Mouse (Mus musculus): ENCODE results near the gene Gng5. TPM values are rescaled to one million over a fixed set of nuclear protein-coding genes. Genes with fewer than 3 reads are reported as not detected.

The Gng5 gene
- polyA plus RNA-seq (2014; fragmentation: Nextera tagmentation; extraction: Ambion mirVana): 946 and 996 TPM in 2 replicates

DNA sequence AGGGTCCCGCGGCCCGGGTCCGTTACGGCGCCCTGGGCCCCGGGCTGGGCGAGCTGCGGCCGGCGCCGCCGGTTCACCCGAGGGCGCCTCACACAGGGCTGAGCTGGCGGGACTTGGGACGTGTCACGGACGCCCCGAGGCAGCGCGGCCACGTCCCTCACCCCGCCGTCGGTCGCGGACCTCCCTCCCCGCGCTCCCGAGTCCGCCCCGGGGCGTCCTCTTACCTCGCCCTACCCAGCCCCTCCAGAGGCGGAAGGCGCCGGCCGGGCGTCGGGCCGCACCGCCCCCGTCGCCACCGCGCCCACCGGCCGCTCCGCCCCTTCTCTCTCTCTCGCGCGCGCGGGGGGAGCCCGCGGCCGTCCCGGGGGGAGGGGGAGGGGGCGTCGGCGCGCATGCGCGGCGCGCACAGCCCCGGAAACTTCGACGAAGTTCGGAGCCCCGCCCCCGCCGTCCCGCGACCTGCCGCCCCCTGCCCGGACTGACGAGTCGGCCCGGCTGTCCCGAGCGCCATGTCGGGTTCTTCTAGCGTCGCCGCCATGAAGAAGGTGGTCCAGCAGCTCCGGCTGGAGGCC, at the start of gene Gng5, which contains the start of gene Spata1:
Gene Gng5 (plus strand): TSS at position 377 of the 572 bp plus-strand sequence.
Gene Spata1 (minus strand): TSS at position 323 of the 572 bp plus-strand sequence.
- peak within 1 kb of the TSS; percentile 94 for H3K4me3 ChIP-seq (ENCODE audit: low read depth, low read length)
- no peaks in the 10 kb centered on the region for H3K27me3 ChIP-seq (ENCODE audit: control insufficient read depth, insufficient read depth, low read length)
- H3K4me1 ChIP-seq (ENCODE audit: control insufficient read depth, insufficient read depth, low read length): peaks cover 18% of the 10 kb centered on the region; the same call in 1 of the 2 replicates
- ATAC-seq (ENCODE audit: insufficient number of reproducible peaks, insufficient read depth, low FRiP score, low read depth): peak; percentile 95
- H3K36me3 ChIP-seq (ENCODE audit: control insufficient read depth, insufficient read depth, low read length): peaks cover 14% of the 10 kb centered on the region
- H3K4me2 ChIP-seq (replicated peaks; ENCODE audit: low read depth, low read length): peak within 1 kb of the TSS; percentile 82
- peak within 1 kb of the TSS; percentile 91 for H3K27ac ChIP-seq (ENCODE audit: low read length)
- H3K9ac ChIP-seq (replicated peaks; ENCODE audit: low read depth, low read length): peak within 1 kb of the TSS; percentile 87
- H3K9me3 ChIP-seq (ENCODE audit: control insufficient read depth, low read depth, low read length): no peaks in the 10 kb centered on the region
- under 1% methylated on average over 46 of the region's 88 CpGs for WGBS

DNA sequence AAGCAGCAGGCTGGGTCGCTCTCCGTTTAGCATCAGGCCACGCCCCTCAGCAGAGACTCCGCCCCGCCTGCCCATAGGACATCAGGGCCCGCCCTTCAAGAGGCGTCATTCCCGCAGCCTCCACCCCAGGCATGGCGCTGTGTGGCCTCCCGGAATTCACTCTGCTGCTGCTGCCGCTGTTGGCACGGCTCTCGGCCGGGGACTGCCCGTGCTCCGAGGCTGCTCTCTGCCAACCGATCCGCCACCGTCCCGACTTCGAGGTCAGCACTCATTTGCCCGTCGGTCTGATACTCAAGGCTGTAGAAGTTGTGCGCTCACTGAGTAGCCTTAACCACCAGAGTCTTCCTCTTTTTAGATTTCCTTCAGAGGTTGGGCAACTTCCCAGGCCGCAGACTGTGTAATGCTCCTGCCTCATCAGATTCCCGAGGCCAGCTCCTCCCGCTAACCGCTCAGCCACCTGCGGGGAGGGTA, 49.2 kb upstream of the Gng5 start:
- Histone ChIP-seq H3K4me1 (ENCODE audit: control insufficient read depth, insufficient read depth, low read length) (no peaks in the 10 kb centered on the region), H3K4me2 (replicated peaks; ENCODE audit: low read depth, low read length) (peak overlapping the region; percentile 51), H3K27me3 (ENCODE audit: control insufficient read depth, insufficient read depth, low read length) (no peaks in the 10 kb centered on the region), H3K9me3 (ENCODE audit: control insufficient read depth, low read depth, low read length) (no peaks in the 10 kb centered on the region), H3K9ac (replicated peaks; ENCODE audit: low read depth, low read length) (peak overlapping the region; percentile 41), H3K27ac (ENCODE audit: low read length) (peak overlapping the region; percentile 73), H3K4me3 (ENCODE audit: low read depth, low read length) (peak overlapping the region; percentile 49), H3K36me3 (ENCODE audit: control insufficient read depth, insufficient read depth, low read length) (no peaks in the 10 kb centered on the region)
- ATAC-seq (ENCODE audit: insufficient number of reproducible peaks, insufficient read depth, low FRiP score, low read depth): peak; percentile 100
- under 1% methylated on average over 29 of the region's 29 CpGs for WGBS

DNA sequence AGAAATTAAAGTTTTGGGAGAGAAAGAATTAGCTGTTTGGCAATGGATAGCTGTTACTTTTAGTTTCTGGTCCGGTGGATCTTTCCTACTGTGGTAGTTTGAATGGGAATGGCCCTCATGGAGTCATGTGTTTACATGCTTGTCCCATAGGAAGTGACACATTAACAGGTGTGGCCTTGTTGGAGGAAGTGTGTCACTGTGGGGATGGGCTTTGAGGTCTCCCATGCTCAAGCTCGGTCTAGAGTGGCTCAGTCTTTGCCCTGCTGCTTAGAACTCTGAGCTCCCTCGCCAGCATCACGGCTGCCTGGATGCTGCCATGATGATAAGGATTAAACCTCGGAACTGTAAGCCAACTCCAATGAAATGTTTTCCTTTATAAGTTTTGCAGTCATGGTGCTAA, 48.2 kb upstream of the Gng5 start:
- WGBS: 88% methylated on average over 5 of the region's 5 CpGs
- Histone ChIP-seq H3K4me2 (replicated peaks; ENCODE audit: low read depth, low read length) (peak overlapping the region; percentile 51; the same call in 1 of the 2 replicates), H3K27me3 (ENCODE audit: control insufficient read depth, insufficient read depth, low read length) (no peaks in the 10 kb centered on the region), H3K36me3 (ENCODE audit: control insufficient read depth, insufficient read depth, low read length) (no peaks in the 10 kb centered on the region), H3K27ac (ENCODE audit: low read length) (no peak overlapping the region), H3K9ac (replicated peaks; ENCODE audit: low read depth, low read length) (no peak overlapping the region), H3K4me1 (ENCODE audit: control insufficient read depth, insufficient read depth, low read length) (no peaks in the 10 kb centered on the region), H3K4me3 (ENCODE audit: low read depth, low read length) (peak overlapping the region; percentile 49; the same call in 1 of the 2 replicates), H3K9me3 (ENCODE audit: control insufficient read depth, low read depth, low read length) (no peaks in the 10 kb centered on the region)
- ATAC-seq (ENCODE audit: insufficient number of reproducible peaks, insufficient read depth, low FRiP score, low read depth): no peak

DNA sequence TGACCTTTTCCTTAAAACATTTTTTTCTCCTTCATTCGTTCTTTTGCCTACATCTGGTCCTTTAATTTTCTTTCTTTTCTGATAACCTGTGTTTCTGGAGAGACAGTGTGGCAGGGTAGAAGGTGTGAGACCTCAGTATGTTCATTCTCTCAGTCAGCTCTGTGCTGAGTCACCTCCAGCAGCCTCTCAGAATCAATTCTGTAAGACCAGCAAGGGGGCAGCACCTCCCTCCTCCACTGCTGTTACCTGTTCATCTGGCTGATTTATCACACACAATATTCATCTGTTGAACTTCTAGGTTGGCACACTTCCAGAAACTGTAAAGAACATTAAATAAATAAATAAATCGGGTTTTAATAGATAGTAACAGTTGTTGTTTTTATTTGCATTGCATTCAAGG, 36.7 kb upstream of the Gng5 start:
- H3K4me1 ChIP-seq (ENCODE audit: control insufficient read depth, insufficient read depth, low read length): no peaks in the 10 kb centered on the region
- no peaks in the 10 kb centered on the region for H3K27me3 ChIP-seq (ENCODE audit: control insufficient read depth, insufficient read depth, low read length)
- no peak overlapping the region for H3K27ac ChIP-seq (ENCODE audit: low read length)

DNA sequence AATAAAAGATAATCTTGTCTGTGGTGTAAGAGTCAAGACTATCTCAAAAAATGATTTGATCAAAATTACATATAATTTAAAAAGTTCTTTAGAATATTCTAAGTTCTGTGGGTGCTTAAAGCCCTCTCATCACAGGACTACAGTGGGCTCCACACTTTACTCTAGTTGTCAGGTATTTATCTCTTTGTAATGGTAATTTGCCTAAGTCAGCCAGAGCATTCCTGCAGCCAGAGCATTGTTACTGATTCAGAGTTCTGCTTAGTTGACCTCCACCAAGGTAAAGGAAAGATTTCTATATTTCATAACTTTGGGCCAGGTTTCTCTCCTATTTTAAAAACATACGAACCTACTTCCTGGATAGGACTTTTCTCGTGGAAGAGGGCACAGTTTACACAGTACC, 30.4 kb upstream of the Gng5 start:
- ATAC-seq (ENCODE audit: insufficient number of reproducible peaks, insufficient read depth, low FRiP score, low read depth): no peak
- H3K9ac ChIP-seq (replicated peaks; ENCODE audit: low read depth, low read length): no peak overlapping the region
- no peaks in the 10 kb centered on the region for H3K4me1 ChIP-seq (ENCODE audit: control insufficient read depth, insufficient read depth, low read length)
- H3K4me2 ChIP-seq (replicated peaks; ENCODE audit: low read depth, low read length): no peak overlapping the region
- 56% methylated on average over 2 of the region's 2 CpGs for WGBS
- H3K27ac ChIP-seq (ENCODE audit: low read length): no peak overlapping the region
- no peaks in the 10 kb centered on the region for H3K27me3 ChIP-seq (ENCODE audit: control insufficient read depth, insufficient read depth, low read length)
- H3K36me3 ChIP-seq (ENCODE audit: control insufficient read depth, insufficient read depth, low read length): no peaks in the 10 kb centered on the region
- H3K4me3 ChIP-seq (ENCODE audit: low read depth, low read length): no peak overlapping the region
- H3K9me3 ChIP-seq (ENCODE audit: control insufficient read depth, low read depth, low read length): no peaks in the 10 kb centered on the region

More for the DNA sequence above, 36.7 kb upstream of the Gng5 start:
- 62% methylated on average over 2 of the region's 2 CpGs for WGBS
- H3K36me3 ChIP-seq (ENCODE audit: control insufficient read depth, insufficient read depth, low read length): no peaks in the 10 kb centered on the region
- H3K4me3 ChIP-seq (ENCODE audit: low read depth, low read length): no peak overlapping the region
- no peak for ATAC-seq (ENCODE audit: insufficient number of reproducible peaks, insufficient read depth, low FRiP score, low read depth)
- no peak overlapping the region for H3K9ac ChIP-seq (replicated peaks; ENCODE audit: low read depth, low read length)
- H3K4me2 ChIP-seq (replicated peaks; ENCODE audit: low read depth, low read length): no peak overlapping the region
- no peaks in the 10 kb centered on the region for H3K9me3 ChIP-seq (ENCODE audit: control insufficient read depth, low read depth, low read length)

DNA sequence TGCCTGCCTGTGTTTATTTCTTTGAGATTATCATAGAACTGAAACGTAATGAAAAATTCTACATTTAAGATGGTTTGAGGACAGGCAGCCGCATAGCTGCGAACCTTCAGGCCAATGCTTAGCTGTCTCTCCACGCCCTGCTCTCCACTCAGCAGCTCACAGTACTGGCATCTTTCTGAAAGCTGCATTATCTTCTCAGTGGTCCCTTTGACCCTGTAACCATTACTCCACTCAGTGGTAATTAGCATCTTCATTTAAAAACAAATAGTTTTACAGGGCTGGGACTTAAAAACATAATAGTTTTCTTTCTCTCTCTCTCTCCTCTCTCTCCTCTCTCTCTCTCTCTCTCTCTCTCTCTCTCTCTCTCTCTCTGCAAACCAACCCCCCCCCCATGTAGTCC, 26.9 kb upstream of the Gng5 start:
- no peaks in the 10 kb centered on the region for H3K4me1 ChIP-seq (ENCODE audit: control insufficient read depth, insufficient read depth, low read length)
- no peak overlapping the region for H3K4me2 ChIP-seq (replicated peaks; ENCODE audit: low read depth, low read length)
- no peaks in the 10 kb centered on the region for H3K9me3 ChIP-seq (ENCODE audit: control insufficient read depth, low read depth, low read length)
- H3K4me3 ChIP-seq (ENCODE audit: low read depth, low read length): no peak overlapping the region
- ATAC-seq (ENCODE audit: insufficient number of reproducible peaks, insufficient read depth, low FRiP score, low read depth): no peak
- WGBS: 53% methylated on average over 4 of the region's 4 CpGs
- H3K27me3 ChIP-seq (ENCODE audit: control insufficient read depth, insufficient read depth, low read length): no peaks in the 10 kb centered on the region
- H3K9ac ChIP-seq (replicated peaks; ENCODE audit: low read depth, low read length): no peak overlapping the region
- no peak overlapping the region for H3K27ac ChIP-seq (ENCODE audit: low read length)
- no peaks in the 10 kb centered on the region for H3K36me3 ChIP-seq (ENCODE audit: control insufficient read depth, insufficient read depth, low read length)

DNA sequence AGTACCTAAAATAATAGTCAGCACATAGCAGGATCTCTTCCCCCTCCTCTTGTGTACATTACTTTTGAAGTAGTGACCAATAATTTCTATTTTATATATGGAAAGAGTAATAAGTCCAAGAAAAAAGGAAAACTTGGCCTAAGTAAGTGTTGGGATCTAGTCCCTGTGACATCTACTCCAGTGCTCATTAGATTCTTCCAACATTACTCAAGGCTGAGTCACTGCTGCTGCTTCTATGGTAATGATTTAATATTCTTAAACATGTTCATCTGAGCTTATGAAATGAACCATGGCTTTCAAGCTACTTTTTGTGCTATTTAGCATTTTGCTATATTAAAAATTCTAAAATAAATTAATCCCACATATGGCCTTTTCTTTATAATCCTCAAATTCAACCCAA, 25.9 kb upstream of the Gng5 start:
- H3K27me3 ChIP-seq (ENCODE audit: control insufficient read depth, insufficient read depth, low read length): no peaks in the 10 kb centered on the region
- no peak overlapping the region for H3K4me3 ChIP-seq (ENCODE audit: low read depth, low read length)
- no peak overlapping the region for H3K27ac ChIP-seq (ENCODE audit: low read length)
- no peak for ATAC-seq (ENCODE audit: insufficient number of reproducible peaks, insufficient read depth, low FRiP score, low read depth)
- no peaks in the 10 kb centered on the region for H3K9me3 ChIP-seq (ENCODE audit: control insufficient read depth, low read depth, low read length)
- H3K9ac ChIP-seq (replicated peaks; ENCODE audit: low read depth, low read length): no peak overlapping the region
- H3K4me1 ChIP-seq (ENCODE audit: control insufficient read depth, insufficient read depth, low read length): no peaks in the 10 kb centered on the region
- no peak overlapping the region for H3K4me2 ChIP-seq (replicated peaks; ENCODE audit: low read depth, low read length)
- no peaks in the 10 kb centered on the region for H3K36me3 ChIP-seq (ENCODE audit: control insufficient read depth, insufficient read depth, low read length)

DNA sequence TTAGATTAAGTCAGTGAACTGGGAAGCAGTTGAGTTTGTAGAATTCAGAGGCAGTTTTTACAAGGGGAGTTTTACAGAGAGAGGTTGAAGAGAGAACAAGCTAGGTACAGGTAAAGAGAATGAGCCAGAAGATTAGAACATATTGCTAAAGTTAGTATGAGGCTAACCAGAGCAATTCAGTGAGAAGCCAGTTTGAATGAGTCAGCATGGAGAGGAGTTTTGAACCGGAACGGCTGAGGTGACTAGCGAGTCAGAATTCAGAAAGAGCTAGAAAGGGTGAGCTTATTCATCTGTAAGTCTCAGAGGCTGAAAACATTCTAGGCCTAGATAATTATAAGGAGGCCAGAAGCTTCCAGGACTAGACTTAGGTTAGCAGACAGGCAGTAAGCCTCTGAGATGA, 25.2 kb upstream of the Gng5 start:
- Histone ChIP-seq H3K36me3 (ENCODE audit: control insufficient read depth, insufficient read depth, low read length) (no peaks in the 10 kb centered on the region), H3K27ac (ENCODE audit: low read length) (no peak overlapping the region), H3K4me1 (ENCODE audit: control insufficient read depth, insufficient read depth, low read length) (no peaks in the 10 kb centered on the region), H3K27me3 (ENCODE audit: control insufficient read depth, insufficient read depth, low read length) (no peaks in the 10 kb centered on the region), H3K4me2 (replicated peaks; ENCODE audit: low read depth, low read length) (no peak overlapping the region), H3K9me3 (ENCODE audit: control insufficient read depth, low read depth, low read length) (no peaks in the 10 kb centered on the region), H3K4me3 (ENCODE audit: low read depth, low read length) (no peak overlapping the region), H3K9ac (replicated peaks; ENCODE audit: low read depth, low read length) (no peak overlapping the region)
- no peak for ATAC-seq (ENCODE audit: insufficient number of reproducible peaks, insufficient read depth, low FRiP score, low read depth)
- WGBS: 94% methylated on average over 3 of the region's 3 CpGs

DNA sequence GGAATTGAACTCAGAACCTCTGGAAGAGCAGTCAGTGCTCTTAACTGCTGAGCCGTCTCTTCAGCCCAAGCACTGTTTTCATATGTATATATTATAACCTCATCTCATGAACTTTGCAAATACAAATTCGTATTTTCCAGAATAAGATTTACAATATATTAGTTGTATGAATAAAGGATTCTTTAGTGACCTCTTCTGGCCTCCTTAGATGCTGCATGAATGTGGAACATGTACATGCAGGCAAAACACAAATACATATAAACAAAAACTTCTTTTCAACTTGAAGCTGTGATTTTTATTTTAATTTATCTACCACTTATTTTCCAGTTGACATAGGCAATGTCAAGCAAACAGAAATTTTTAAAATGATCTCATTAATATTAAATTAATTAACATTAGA, 17.6 kb upstream of the Gng5 start:
- Histone ChIP-seq H3K9me3 (ENCODE audit: control insufficient read depth, low read depth, low read length) (no peaks in the 10 kb centered on the region), H3K9ac (replicated peaks; ENCODE audit: low read depth, low read length) (no peak overlapping the region), H3K27ac (ENCODE audit: low read length) (no peak overlapping the region), H3K36me3 (ENCODE audit: control insufficient read depth, insufficient read depth, low read length) (0 out of 2 replicates have a peak, but pooled peaks cover 2% of the 10 kb centered on the region), H3K27me3 (ENCODE audit: control insufficient read depth, insufficient read depth, low read length) (no peaks in the 10 kb centered on the region), H3K4me1 (ENCODE audit: control insufficient read depth, insufficient read depth, low read length) (no peaks in the 10 kb centered on the region), H3K4me3 (ENCODE audit: low read depth, low read length) (no peak overlapping the region), H3K4me2 (replicated peaks; ENCODE audit: low read depth, low read length) (no peak overlapping the region)
- 69% methylated on average over 2 of the region's 2 CpGs for WGBS
- ATAC-seq (ENCODE audit: insufficient number of reproducible peaks, insufficient read depth, low FRiP score, low read depth): no peak

All from stomach, embryonic 14.5 days (tissue).